Mouse (Mus musculus) G1E-ER4 (cell line): ENCODE measurements around the gene Usmg5. TPM values are rescaled to one million over a fixed set of nuclear protein-coding genes. Genes with fewer than 3 reads are reported as not detected.

Experiments
- GATA1 ChIP-seq: IDR thresholded peaks from one replicate; pipeline ENCODE4 v1.8.0; 2012; ENCODE audit warnings: low read length, inconsistent platforms
- polyA plus RNA-seq: library from polyadenylated mRNA; stranded (reverse); fragments of >175 nt; gene quantifications from 2 replicates; pipeline ENCODE4 v1.2.3, GENCODE M21; 2012

Usmg5 gene
- 20.2 and 37.3 TPM in 2 replicates for polyA plus RNA-seq

GRCm38 (mm10) chr19:47090550-47091156 is at the start of gene Usmg5, which contains the start of gene Pdcd11:
Gene Usmg5, minus strand, starts transcription at chr19:47090647.
Gene Pdcd11, plus strand, starts transcription at chr19:47090768.
- TF ChIP-seq GATA1, result no peak

GRCm38 (mm10) chr19:47137771-47138421 is 47.4 kb upstream of the Usmg5 start, which contains the start of gene Calhm2:
Gene Calhm2, minus strand, starts transcription at chr19:47138294.
- no peak for TF ChIP-seq GATA1

- TF ChIP-seq GATA1, result no peak
Observed at GRCm38 (mm10) chr19:47137051-47137581, 46.7 kb upstream of the Usmg5 start.

- TF ChIP-seq GATA1, result no peak
Observed at GRCm38 (mm10) chr19:47136170-47136569, 45.7 kb upstream of the Usmg5 start.

GRCm38 (mm10) chr19:47135568-47135967 is 45.1 kb upstream of the Usmg5 start:
- TF ChIP-seq GATA1, result no peak

GRCm38 (mm10) chr19:47133161-47133560 is 42.7 kb upstream of the Usmg5 start:
- TF ChIP-seq GATA1, result no peak

- no peak for TF ChIP-seq GATA1
Observed at GRCm38 (mm10) chr19:47130551-47131125, 40.2 kb upstream of the Usmg5 start.

GRCm38 (mm10) chr19:47128835-47129234 is 38.4 kb upstream of the Usmg5 start:
- no peak for TF ChIP-seq GATA1

GRCm38 (mm10) chr19:47128164-47128563 is 37.7 kb upstream of the Usmg5 start:
- no peak for TF ChIP-seq GATA1

GRCm38 (mm10) chr19:47122802-47123201 is 32.4 kb upstream of the Usmg5 start:
- TF ChIP-seq GATA1, result no peak

GRCm38 (mm10) chr19:47121054-47121453 is 30.6 kb upstream of the Usmg5 start:
- no peak for TF ChIP-seq GATA1

- TF ChIP-seq GATA1, result no peak
Observed at GRCm38 (mm10) chr19:47118634-47119033, 28.2 kb upstream of the Usmg5 start.

- no peak for TF ChIP-seq GATA1
Observed at GRCm38 (mm10) chr19:47104641-47105271, 14.3 kb upstream of the Usmg5 start.

GRCm38 (mm10) chr19:47101080-47101479 is 10.6 kb upstream of the Usmg5 start:
- no peak for TF ChIP-seq GATA1

- no peak for TF ChIP-seq GATA1
Observed at GRCm38 (mm10) chr19:47089718-47090525, 525 bp downstream of the Usmg5 start.
